Mouse (Mus musculus) urinary bladder, adult 2 months (tissue): ENCODE data around the gene Abr. TPM values are rescaled to one million over a fixed set of nuclear protein-coding genes. Genes with fewer than 3 reads are reported as not detected.

ENCODE experiments used
- DNase-seq: peaks from one replicate; pipeline ENCODE4 v3.0.0; 2022; ENCODE audit warnings: low spot score
- polyA plus RNA-seq: library from polyadenylated mRNA; depleted of rRNA; stranded (reverse); fragments of >200 nt; gene quantifications from 2 replicates; pipeline ENCODE4 v1.2.3, GENCODE M21; 2012

The Abr gene
- polyA plus RNA-seq, 1 experiment, result 29.6 TPM

- no peak for DNase-seq
These were observed 52.7 kb downstream of the Abr start for GRCm38 (mm10) chr11:76569436-76569835.

DNA sequence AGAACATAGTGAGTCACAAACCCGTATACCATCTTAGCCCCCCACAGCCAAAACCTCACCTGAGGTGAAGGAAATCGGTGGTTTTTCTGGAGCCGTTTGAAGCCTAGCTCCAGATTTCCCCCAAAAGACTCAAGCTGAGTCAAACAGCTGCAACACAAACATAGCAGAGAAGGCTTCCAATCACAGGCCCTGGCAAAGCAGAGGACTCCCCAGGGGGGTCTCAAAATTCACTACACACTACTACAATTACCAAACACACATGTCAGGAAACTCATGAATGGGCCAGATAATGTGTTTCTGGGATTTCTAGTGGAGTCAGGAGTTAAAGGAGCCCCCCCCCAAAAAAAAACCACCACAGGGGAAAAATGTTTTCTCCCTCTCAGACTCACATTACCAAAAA, 56.0 kb downstream of the Abr start:
- no peak for DNase-seq

DNA sequence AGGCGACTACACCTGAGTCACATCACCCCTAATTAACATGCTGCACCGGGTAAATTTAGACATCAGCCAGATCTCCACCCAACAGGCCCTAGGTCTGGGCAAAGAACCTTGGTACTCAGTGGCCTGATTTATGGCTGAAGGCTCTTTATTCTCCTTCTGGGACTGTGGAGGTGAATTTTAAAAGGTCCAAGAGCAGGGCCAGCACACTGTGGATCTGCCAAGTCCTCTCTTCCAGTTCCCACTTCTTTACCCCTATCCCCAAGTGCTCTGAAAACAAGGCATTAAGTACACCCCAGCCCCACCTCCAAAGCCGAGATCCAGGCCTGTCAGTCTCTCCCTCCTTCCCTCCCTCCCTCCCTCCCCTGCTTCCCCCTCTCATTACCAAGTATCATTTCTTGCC, 59.5 kb downstream of the Abr start:
- DNase-seq, result no peak

DNA sequence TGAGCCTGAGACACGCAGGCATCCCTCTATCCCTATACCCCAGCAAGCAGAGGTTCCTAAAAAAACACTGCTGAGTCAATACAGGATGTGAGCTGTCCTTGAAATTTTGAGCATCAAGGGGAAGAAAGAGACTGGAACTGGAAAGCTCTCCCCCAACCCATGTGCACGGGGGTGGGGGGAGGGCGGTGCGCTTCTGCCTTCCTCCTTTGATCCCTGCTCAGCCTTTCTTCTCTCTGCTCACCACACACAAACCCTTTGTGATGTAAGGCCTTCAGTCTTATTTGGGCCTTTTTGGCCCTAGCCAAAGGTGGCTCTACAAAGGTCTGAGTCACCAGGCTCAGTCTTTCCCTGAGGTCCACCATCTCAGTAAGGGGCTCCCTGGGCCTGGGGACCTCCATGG, 59.9 kb downstream of the Abr start:
- no peak for DNase-seq

GRCm38 (mm10) chr11:76557837-76558236, 64.3 kb downstream of the Abr start:
- DNase-seq, result no peak

GRCm38 (mm10) chr11:76548153-76548721, 73.9 kb downstream of the Abr start:
- no peak for DNase-seq

DNA sequence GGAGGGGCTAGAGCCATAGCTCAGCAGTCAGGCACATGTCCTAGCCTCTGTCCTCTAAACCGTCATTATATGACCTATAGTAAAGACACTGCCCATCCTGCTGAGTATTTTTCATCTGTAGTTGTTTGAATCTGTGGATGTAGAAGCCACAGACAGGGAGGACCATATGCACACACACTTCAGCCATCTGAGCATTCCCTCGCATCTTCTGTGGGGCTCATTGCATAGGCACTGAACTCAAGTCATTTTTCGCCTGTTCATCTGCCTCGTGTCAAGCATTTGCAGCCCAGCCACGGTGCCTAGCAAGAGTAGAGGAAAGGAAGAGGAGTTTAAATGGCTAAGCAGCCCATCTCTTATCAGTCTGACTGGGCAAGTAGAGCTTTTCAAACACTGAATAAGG, 74.7 kb downstream of the Abr start:
- DNase-seq, result no peak

GRCm38 (mm10) chr11:76546431-76546830, 75.7 kb downstream of the Abr start:
- DNase-seq, result no peak

GRCm38 (mm10) chr11:76543300-76543699, 78.8 kb downstream of the Abr start:
- no peak for DNase-seq

- DNase-seq, result peak; percentile 37
These were observed 81.1 kb downstream of the Abr start for GRCm38 (mm10) chr11:76540973-76541372.

GRCm38 (mm10) chr11:76537401-76537800, 84.7 kb downstream of the Abr start:
- DNase-seq, result no peak

- DNase-seq, result no peak
These were observed 85.3 kb downstream of the Abr start for GRCm38 (mm10) chr11:76536576-76537354.

DNA sequence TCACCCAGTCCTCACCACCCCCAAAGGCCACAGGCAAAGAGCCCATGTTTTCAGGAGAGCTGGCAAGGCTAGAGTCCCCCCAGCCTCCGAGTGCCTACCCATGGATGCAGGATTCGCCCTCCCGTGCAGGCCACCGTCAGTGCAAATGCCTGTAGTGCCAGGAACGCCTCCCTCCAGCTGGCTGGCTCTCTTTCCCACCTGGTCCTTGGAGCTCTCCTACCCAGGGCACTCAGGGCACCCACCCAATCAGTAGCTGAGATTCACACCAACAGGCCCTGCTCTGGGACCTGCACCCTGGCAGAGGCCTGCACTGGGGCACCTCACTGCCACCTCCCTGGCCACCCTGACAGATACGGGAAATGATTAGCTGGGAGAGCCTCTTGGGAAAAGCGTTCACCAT, 90.1 kb downstream of the Abr start:
- DNase-seq, result no peak

- DNase-seq, result no peak
These were observed 91.0 kb downstream of the Abr start for GRCm38 (mm10) chr11:76530966-76531678.

DNA sequence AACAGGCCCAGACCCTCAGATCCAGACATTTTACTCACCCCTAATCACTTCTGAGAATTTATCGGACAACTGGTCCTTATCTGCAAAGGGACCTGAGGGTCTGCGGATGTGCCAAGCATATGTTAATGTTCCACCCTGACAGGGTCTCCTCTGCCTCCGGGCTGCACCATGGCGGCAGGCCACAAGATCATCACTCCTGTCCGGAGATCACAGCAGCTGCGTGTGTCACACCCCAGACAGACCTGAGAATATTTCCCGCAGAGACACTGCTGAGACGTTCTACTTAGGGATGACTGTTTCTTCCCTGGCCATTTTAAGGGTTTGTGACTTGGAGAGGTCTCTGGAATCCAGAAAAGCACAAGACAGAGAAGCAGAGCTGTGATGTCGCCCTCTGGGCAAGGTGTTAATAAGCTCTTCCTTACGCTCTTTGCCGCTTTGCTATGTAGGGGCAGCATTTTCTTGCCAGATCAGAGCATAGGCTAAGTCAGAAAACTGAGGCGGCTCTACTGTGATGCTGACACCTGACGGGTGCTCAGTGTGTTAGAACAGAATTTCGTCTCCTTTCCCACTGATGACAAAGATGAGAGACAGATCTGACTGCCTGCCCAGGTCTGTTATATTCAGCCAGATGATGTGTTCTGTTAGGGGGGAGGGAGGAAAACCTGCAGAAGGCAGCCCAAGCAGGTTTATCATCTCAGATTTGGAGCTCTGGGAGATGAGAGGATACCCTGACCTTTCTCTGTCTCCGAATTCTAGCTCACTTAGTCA, 91.8 kb downstream of the Abr start:
- DNase-seq, result no peak

DNA sequence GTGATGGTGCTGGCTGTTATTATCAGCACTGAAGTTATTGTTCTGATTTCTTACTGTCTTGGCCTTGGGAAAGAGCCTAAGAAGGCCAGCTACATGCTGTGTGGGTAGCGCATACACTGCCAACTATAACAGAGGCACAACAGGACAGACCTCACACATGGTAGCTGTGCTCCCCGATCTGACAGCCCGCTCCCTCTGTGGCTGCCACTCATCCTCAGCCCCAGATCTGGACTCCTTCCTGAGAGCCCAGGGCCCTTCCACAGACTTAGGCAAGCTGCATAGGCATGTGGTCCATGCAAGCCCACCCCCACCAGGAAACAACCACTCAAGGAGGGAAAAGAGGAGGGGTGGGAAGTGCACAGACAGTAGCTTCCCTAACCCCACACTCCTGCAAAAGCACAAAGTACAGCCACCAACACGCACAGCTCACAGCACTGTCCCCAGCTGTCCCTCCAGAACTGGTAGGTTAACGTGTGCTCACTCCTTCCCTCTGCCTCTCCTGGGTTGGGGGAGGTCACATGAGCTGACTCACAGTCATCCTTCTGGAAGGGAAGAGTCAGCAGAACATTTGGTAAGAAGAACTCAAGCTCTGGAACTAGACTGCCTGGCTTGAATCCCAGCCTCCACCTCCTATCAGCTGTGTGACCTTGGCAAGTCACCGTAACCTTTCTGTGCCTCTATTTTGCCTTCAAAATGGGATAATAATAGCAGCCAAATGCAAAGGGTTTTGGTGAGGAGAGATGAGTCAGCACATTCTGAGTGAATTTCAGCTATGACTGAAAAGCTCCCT, 92.6 kb downstream of the Abr start:
- DNase-seq, result no peak

- DNase-seq, result no peak
These were observed 96.3 kb downstream of the Abr start for GRCm38 (mm10) chr11:76525646-76526351.

- DNase-seq, result no peak
These were observed 97.2 kb downstream of the Abr start for GRCm38 (mm10) chr11:76524947-76525346.

GRCm38 (mm10) chr11:76523356-76523755, 98.8 kb downstream of the Abr start:
- DNase-seq, result no peak

- no peak for DNase-seq
These were observed 101.2 kb downstream of the Abr start for GRCm38 (mm10) chr11:76520889-76521288.

GRCm38 (mm10) chr11:76518613-76519012, 103.5 kb downstream of the Abr start:
- DNase-seq, result no peak
